Mouse (Mus musculus): ENCODE data around the gene Rbms3. TPM values are rescaled to one million over a fixed set of nuclear protein-coding genes. Genes with fewer than 3 reads are reported as not detected.

Rbms3 gene
- total RNA-seq, 2 experiments from 2014 or later, result 13.6 to 15.0 TPM

- DNase-seq (ENCODE audit: extremely low spot score in 1 of 2, low spot score in 2 of 2), result no peak
- intact Hi-C loops (cut with DNase I), result no loop called here
These were observed 319.9 kb downstream of the Rbms3 start for GRCm38 (mm10) chr9:117309809-117310208.

- DNase-seq (ENCODE audit: extremely low spot score in 1 of 2, low spot score in 2 of 2), result no peak
- intact Hi-C loops (cut with DNase I), result no loop called here
These were observed 330.7 kb downstream of the Rbms3 start for GRCm38 (mm10) chr9:117298991-117299390.

GRCm38 (mm10) chr9:117297662-117298531 is 331.8 kb downstream of the Rbms3 start:
- DNase-seq (ENCODE audit: extremely low spot score in 1 of 2, low spot score in 2 of 2), result no peak
- intact Hi-C loops (cut with DNase I), result no loop called here

- no peak for DNase-seq (ENCODE audit: extremely low spot score in 1 of 2, low spot score in 2 of 2)
- intact Hi-C loops (cut with DNase I), result no loop called here
These were observed 338.5 kb downstream of the Rbms3 start for GRCm38 (mm10) chr9:117291066-117291850.

- DNase-seq (ENCODE audit: extremely low spot score in 1 of 2, low spot score in 2 of 2), result no peak
- intact Hi-C loops (cut with DNase I), result no loop called here
These were observed 354.9 kb downstream of the Rbms3 start for GRCm38 (mm10) chr9:117274846-117275245.

- no peak for DNase-seq (ENCODE audit: extremely low spot score in 1 of 2, low spot score in 2 of 2)
- intact Hi-C loops (cut with DNase I), result no loop called here
These were observed 370.1 kb downstream of the Rbms3 start for GRCm38 (mm10) chr9:117259614-117260013.

GRCm38 (mm10) chr9:117253361-117253760 is 376.4 kb downstream of the Rbms3 start:
- intact Hi-C loops (cut with DNase I), result no loop called here
- peak; percentile 15 to 45 for DNase-seq (ENCODE audit: extremely low spot score in 1 of 2, low spot score in 2 of 2)

GRCm38 (mm10) chr9:117252411-117252861 is 377.3 kb downstream of the Rbms3 start:
- intact Hi-C loops (cut with DNase I), result no loop called here
- peak in 1 of 2 experiments; percentile 59 for DNase-seq (ENCODE audit: extremely low spot score in 1 of 2, low spot score in 2 of 2)

GRCm38 (mm10) chr9:117251521-117252368 is 378.0 kb downstream of the Rbms3 start:
- intact Hi-C loops (cut with DNase I), result no loop called here
- peak in 1 of 2 experiments; percentile 47 for DNase-seq (ENCODE audit: extremely low spot score in 1 of 2, low spot score in 2 of 2)

- intact Hi-C loops (cut with DNase I), result no loop called here
These were observed 378.9 kb downstream of the Rbms3 start for GRCm38 (mm10) chr9:117250831-117251165.

GRCm38 (mm10) chr9:117250036-117250830 is 379.5 kb downstream of the Rbms3 start:
- intact Hi-C loops (cut with DNase I), result no loop called here
- DNase-seq (ENCODE audit: extremely low spot score in 1 of 2, low spot score in 2 of 2), result no peak

More at GRCm38 (mm10) chr9:117250831-117251165, 378.9 kb downstream of the Rbms3 start:
- DNase-seq (ENCODE audit: extremely low spot score in 1 of 2, low spot score in 2 of 2), result no peak

GRCm38 (mm10) chr9:117247311-117247980 is 382.3 kb downstream of the Rbms3 start:
- no peak for DNase-seq (ENCODE audit: extremely low spot score in 1 of 2, low spot score in 2 of 2)
- intact Hi-C loops (cut with DNase I), result no loop called here

GRCm38 (mm10) chr9:117246173-117246572 is 383.5 kb downstream of the Rbms3 start:
- intact Hi-C loops (cut with DNase I), result no loop called here
- DNase-seq (ENCODE audit: extremely low spot score in 1 of 2, low spot score in 2 of 2), result no peak

- intact Hi-C loops (cut with DNase I), result no loop called here
- DNase-seq (ENCODE audit: extremely low spot score in 1 of 2, low spot score in 2 of 2), result no peak
These were observed 386.3 kb downstream of the Rbms3 start for GRCm38 (mm10) chr9:117243365-117243764.

- no peak for DNase-seq (ENCODE audit: extremely low spot score in 1 of 2, low spot score in 2 of 2)
- intact Hi-C loops (cut with DNase I), result no loop called here
These were observed 395.0 kb downstream of the Rbms3 start for GRCm38 (mm10) chr9:117234726-117235075.

- DNase-seq (ENCODE audit: extremely low spot score in 1 of 2, low spot score in 2 of 2), result no peak
- intact Hi-C loops (cut with DNase I), result no loop called here
These were observed 395.5 kb downstream of the Rbms3 start for GRCm38 (mm10) chr9:117234065-117234725.

GRCm38 (mm10) chr9:117222741-117223140 is 407.0 kb downstream of the Rbms3 start:
- no peak for DNase-seq (ENCODE audit: extremely low spot score in 1 of 2, low spot score in 2 of 2)
- intact Hi-C loops (cut with DNase I), result no loop called here

All from left cerebral cortex, postnatal 10 days (tissue).